Mouse (Mus musculus) megakaryocyte progenitor cell, adult 5-6 weeks (primary cell): ENCODE results near the gene H2-DMb2. TPM values are rescaled to one million over a fixed set of nuclear protein-coding genes. Genes with fewer than 3 reads are reported as not detected.
A peak's percentile ranks its signal among the peaks of the same experiment; 100 is the strongest.
"Not testable (repeated sequence)": the region's sequence is repeated elsewhere in the genome, so short reads cannot be mapped to it uniquely, and the experiment has no call there.

Source experiments
- ATAC-seq: replicated peaks from 2 replicates; pipeline ENCODE4 v1.8.0; 2016; ENCODE audit warnings: mild to moderate bottlenecking, moderate TSS enrichment, inconsistent platforms; ENCODE audit not compliant: poor library complexity
- total RNA-seq, 2 experiments: library from RNA; stranded (forward) in 1 of 2; stranded (reverse) in 1 of 2; fragments of 157-497, 149-512 nt in 1 of 2; fragments of 200-1000 nt in 1 of 2; gene quantifications; 2 replicates each; pipeline versions ENCODE4 v1.2.3 to v1.2.4; 2015 to 2017

The H2-DMb2 gene
- total RNA-seq, 2 experiments from 2014 or later = 3.9 to 8.5 TPM

DNA sequence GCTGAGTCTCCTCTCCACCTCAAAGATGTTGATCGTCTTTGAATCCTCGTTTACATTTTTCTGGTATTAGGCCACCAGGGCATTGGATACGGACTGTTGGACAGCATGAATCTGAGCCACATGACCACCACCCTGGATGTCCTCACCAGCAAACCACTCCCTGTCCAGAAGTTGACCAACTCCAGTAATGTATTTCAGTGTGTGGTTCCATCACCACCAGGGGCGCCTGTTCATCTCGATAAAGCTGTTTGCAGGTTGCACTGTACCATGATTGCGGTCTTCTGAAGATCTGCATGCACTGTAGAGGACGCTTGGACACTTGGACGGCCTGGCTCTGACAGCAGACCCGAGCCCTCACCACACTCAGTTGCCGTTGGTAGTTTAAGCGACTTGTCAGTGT lies 9.8 kb upstream of the H2-DMb2 start:
- ATAC-seq = no peak

DNA sequence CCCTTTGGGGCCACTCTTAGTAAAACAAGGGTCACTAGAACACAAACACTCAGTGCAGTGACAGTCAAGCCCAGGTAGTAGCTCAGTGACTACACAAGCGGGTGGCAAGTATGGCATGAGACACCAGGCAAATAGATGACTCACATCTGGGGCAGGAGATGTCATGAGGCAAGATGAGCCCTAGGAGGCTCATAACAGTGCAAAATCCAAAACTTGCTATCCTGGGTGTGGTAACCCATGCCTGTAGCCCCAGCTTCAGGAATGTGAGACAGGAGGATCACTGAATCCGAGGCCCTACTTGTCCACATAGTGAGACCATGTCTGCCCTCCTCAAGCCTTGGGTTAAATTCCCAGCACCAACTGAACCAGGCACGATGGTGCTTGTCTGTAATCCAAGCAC lies 8.7 kb upstream of the H2-DMb2 start:
- ATAC-seq = no peak

DNA sequence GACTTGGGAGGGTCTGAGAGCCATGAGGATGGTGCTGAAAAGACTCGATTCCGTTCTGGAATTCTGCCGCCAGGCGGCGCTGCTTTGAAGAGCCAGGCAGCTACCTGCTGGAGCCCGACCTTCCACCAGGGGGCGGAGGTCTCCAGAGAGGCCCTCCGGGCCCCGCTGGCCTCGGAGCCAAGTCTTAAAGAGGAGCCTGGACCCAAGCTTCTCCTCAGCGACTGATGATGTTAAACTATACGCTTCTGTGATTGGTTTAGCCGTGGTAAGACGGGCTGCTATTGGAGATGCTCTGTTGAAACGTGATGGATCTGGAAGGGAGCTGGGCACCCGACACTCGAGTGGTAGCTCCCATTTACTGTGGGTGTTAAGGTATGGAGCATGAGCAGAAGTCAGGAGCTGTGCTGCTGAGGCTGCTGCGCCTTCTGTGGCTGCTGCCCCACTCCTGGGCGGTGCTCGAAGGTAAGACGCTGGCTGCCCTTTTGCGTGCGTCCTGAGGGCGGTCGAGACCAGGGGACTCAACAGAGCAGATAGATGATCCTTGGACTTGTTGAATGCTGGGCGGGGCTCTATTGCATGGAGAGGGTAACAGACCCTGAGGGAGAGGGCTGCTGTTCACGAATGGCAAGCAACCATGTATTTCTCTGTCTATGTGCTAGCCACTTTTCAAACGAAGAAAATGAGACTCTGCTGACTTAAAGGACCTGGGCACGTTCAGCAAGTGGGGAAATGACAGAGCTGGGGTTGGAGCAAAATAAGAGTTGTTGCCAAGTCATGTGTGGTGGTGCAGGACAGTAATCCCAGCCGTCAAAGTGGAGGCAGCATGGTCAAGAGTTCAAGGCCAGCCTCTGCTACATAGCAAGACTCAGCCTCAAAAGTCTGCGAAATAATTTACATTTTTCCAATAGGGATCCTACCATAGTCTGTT lies 7.5 kb upstream of the H2-DMb2 start:
- ATAC-seq = peak; percentile 97

DNA sequence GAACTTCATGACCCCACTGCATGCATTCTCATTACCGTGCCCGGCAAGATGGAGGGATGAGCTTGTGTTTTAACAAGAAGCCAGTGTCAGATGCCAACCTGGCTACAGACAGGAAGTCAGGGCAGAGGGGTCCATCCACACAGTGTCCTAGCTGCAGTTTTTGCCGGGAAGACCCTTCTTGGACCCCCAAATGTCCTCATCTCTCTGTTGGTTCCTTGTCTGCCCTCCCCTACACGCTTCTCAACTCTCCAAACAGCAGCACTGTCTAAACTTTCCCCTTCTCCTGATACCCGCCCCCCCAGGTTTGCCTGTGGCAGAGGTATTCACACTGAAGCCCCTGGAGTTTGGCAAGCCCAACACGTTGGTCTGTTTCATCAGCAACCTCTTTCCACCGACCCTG lies 5.5 kb upstream of the H2-DMb2 start:
- ATAC-seq = no peak

DNA sequence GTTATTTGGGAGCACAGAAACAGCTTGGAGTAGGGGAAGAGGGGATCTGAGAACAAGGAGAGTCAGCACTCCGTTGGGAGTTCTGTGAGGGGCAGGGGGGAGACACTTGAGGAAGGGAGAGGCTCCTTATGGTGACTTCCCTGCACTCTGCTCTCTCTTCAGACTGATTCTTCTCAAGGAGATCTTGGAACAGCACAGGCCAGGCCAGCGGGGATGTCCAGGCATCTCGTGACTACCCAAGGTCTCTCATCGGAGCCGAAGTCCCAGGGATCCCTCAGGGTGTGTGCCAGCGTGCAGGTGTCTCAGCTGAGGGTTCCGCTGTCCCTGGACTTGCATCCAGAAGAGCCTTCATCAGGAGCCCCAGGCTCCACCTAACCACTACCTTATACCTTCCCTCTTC lies 4.5 kb upstream of the H2-DMb2 start:
- ATAC-seq = no peak

DNA sequence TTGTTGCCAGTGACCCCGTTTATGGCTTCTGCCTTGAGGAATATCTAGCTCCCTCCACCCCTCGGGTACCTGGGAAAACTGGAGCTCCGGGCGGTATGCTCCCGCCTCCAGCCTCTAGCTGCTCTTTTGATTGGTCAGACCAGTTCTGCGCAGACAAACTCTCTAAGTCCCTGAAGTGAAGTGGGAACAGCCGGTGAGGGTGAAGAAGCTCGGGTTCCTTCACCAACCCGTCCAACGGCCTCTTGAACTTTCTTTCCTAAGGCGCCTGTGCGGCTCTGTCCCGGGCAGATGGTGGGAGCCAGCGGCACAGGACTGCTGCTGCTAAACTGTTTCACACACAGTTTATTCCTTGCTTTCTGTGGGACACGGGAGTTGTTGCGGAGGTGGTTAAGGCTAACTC lies 3.7 kb upstream of the H2-DMb2 start:
- ATAC-seq = no peak

DNA sequence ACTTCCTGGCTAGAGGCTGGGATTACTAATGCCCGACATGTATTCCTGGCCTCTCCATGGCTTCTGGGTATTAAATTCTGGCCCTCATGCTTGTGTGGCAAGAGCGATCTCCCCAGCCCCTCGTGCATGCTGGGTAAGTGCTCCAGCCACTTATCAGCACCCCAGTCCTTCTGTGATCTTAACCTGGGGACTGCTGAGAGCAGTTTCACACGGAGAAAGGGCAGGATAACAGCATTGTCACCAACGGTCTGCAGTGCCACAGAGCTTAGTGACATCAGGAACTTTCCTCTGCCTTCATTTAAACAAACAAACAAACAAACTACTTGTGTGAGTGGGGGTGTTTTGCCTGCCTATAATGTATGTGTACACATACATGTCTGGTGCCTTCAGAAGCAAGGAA lies 2.9 kb upstream of the H2-DMb2 start:
- 0 out of 2 replicates have a peak, but pooled peaks have one; percentile 9 for ATAC-seq

DNA sequence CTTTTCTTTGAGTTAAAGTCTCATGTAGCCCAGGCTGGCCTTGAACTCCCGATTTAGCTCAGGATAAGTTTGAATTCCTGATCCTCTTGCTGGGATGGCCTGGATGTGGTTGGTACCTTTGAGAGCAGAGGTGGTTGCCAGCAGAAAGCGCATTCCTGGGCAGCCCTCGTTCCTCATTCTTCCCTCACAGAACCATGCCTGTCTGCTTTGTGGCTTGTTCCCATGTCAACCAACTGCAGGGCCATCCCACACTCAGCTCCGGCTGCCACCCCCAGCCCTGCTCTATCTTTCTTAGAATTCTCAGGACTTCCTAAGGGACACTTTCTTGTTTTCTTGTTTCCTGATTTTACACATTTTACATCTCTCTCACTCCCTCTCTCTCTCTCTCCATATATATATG lies 1.7 kb upstream of the H2-DMb2 start:
- no peak for ATAC-seq

DNA sequence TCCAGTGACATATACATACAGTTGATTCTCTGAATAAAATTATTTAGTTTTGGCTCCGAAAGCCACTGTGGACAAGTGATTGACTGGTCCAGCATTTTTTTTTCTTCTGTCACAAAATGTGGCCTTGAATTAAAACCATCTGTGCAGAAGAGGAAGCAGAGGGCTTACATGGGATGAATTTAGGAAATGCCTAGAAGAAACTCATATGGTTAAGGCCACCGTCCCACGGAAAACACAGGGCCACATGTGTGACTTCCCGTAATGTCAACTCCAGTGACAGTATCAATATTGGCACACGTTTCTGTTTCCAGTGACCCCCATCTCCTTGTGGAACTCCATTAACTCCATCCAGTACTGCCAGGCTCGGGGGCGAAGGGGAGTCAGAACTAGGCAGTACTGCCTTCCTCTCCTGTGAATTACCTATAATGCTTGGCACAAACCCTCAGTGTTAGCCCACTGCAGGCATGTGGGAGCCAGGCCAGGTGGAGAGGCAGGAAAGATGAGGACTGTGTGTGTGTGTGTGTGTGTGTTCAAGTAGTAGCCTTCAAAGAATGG lies 574 bp upstream of the H2-DMb2 start:
- ATAC-seq = peak; percentile 14; the same call in 1 of the 2 replicates

DNA sequence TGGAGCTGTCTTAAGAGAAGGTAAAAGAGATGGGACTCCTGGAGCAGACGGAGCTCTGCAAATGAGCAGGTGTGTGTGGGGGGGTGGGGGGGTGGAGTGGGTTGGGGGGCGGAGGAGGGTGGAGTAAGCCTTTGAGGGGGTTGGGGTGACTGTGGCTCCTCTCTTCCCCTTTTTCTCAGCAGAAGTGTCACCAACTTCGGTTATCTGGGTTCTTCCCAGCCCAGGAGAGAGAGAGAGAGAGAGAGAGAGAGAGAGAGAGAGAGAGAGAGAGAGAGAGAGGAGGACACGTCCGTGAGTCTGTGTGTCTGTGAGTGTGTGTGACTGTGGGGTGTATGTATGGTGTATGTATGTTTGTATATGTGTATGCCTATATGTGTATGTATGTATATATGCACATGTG lies 354 bp downstream of the H2-DMb2 start:
- ATAC-seq = peak; percentile 17; the same call in 1 of the 2 replicates

DNA sequence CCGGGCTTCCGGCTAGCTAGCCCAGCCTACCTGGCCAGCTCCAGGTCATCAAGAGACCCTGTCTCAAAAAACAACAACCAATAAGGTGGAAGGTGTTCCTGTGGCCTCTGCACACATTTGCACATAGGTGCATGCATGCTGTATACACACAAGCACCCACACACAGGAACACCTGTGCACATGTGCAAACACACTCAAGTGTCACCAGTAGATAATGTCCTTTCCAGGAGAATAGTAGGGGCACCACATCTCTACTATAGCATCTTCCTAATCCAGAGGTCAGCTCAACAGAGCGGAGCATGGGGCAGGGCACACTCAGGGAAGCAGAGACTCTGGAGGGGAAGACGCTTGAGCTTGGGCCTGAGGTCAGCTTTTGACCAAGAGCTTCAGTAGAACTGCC lies 1.1 kb downstream of the H2-DMb2 start:
- ATAC-seq = not testable (repeated sequence)

DNA sequence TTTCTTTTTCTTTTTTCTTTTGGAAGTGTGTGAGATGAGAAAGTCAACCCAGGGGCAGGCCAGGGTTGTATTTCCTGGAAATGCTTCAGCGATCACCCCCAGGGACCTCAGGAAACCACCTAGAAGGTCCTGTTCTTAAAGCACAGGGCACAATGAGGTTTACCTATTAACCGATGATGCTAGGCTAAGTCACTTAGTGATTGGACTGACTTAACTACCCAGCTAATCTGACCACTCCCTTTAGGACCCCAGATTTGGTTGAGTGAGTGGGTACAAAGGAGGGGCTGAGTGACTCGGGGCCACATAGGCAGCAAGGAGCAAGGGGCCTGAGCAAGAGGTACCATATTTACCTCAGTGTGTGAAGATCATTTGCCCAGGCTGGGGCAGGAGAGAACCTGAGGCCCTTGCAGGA lies 1.9 kb downstream of the H2-DMb2 start:
- no peak for ATAC-seq

DNA sequence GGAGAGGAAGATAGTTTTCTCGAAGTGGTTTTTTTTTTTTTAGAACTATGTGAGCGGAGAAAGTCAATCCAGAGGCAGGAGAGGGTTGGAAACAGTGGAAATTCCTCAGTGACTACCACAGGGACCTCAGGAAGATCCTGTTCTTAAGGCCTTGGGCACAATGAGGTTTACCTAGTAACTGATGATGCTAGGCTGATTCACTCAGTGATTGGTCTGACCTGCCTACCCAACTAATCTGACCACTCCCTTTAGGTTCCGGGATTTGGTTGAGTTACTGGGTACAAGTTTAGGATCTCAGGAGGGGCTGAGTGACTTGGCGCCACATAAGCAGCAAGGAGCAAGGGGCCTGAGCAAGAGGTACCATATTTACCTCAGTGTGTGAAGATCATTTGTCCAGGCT lies 9.8 kb downstream of the H2-DMb2 start, which contains the start of gene H2-DMb1:
Gene H2-DMb1, plus strand, starts transcription at position 150 of the 400 bp plus-strand sequence.
- ATAC-seq = peak; percentile 90

DNA sequence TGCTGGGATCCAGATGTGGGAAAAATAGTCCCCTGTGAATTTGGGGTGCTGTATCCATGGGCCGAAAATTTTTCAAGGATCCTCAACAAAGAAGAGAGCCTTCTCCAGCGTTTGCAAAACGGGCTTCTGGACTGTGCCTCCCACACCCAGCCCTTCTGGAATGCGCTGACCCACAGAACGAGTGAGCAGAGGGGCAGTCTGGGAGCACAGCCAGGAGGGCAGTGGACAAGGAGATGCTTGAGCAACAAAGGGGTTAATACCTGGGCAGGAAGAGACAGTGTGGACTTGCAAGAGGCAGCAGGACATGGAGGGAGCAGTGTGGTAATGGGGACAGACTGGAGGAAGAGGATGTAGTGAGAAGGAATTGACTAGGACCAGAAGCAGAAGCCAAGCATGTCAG lies 12.4 kb downstream of the H2-DMb2 start:
- ATAC-seq = no peak

DNA sequence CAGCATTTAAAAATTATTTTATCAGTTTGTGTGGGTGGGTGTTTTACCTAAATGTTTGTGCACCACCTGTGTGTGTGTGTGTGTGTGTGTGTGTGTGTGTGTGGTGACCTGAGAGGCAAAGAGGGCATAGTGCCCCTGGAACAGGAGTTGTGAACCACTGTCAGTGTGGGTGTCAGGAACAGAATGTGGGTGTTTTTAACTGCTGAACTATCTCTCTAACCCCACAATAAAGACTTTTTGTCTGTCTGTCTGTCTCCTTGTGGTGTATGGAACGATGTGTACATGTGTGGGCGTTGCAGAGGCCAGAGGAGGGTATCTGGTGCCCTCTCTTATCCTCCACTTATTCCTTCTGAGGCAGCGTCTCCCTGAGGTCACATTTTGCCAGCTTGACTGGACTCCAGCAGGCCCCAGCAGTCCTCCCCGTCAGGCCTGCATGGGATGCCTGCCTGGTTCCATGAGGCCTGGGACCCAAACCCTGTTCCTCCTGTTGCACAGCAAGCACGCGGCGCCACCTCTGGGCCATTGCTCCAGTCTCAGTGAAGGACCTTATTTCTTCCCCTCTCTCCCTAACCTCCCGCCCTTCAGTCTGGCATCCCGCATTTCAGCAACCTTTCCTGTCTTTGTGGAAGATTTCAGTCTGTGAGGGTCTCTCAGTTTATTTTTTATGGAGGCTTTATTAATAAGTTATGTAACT lies 21.2 kb downstream of the H2-DMb2 start:
- peak; percentile 52; the same call in 1 of the 2 replicates for ATAC-seq

DNA sequence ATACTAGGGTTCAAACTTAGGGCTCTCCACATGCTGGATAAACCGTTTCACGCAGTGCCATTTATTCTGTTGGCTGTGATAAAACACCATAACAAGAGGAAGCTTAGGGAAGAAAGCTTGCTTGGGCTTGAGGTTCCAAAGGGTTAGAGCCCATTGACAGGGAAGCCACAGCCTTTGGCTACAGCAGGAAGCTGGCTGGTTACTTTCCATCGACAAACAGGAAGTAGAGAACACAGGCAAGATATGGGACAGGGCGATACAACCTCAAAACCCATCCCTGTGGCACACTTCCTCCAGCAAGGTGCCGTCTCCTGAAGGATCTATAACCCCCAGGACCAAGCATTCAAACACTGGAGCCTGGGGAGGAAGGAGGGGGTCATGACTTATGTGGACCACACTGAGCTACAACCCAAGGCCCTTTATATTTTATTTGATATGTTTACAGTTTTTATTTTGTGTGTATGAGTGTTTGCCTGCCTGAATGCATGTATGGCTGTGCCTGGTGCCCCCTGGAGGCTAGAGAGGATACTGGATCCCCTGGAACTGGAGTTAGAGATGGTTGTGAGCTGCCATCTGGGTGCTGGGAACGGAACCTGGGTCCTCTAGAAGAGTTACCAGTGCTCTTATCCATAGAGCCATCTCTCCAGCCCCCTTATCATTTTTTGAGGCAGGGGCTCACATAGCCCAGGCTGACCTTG lies 22.1 kb downstream of the H2-DMb2 start:
- peak; percentile 66 for ATAC-seq

DNA sequence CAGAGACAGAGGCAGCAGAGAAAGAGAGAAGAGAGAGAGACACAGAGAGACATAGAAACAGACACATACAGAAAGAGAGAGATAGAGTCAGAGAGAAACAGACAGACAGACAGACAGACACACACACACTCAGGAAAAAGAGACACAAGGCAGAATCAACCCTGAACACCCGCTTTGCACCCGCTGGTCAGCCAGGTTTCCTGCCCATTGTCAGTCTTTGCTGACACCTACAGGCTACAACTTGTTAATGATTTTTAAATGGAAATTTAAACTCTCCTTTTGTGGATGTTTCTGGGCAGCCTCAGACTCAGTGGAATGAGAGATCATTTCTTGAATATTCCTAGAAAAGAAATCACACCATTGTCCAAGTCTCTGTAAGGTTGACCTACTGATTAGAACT lies 26.2 kb downstream of the H2-DMb2 start:
- ATAC-seq = peak; percentile 53

DNA sequence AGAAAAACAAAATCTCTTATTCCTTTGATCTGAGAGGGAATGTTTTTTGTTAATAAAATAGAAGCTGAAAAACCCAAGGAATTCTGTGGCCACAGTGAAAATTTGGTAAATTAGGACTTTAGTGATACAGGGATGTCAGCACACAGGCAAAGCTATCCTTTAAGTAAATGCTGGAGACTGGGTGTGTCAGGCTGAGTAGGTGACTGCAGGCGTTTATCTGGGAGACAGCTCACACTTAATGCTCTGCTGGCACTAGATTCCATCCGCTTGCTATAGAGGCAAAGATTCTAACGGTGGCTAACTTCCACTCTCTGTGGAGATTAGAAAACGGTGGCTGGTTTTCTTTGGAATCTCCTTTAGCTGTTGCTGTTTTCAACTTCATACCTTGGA lies 27.4 kb downstream of the H2-DMb2 start:
- 0 out of 2 replicates have a peak, but pooled peaks have one; percentile 21 for ATAC-seq

DNA sequence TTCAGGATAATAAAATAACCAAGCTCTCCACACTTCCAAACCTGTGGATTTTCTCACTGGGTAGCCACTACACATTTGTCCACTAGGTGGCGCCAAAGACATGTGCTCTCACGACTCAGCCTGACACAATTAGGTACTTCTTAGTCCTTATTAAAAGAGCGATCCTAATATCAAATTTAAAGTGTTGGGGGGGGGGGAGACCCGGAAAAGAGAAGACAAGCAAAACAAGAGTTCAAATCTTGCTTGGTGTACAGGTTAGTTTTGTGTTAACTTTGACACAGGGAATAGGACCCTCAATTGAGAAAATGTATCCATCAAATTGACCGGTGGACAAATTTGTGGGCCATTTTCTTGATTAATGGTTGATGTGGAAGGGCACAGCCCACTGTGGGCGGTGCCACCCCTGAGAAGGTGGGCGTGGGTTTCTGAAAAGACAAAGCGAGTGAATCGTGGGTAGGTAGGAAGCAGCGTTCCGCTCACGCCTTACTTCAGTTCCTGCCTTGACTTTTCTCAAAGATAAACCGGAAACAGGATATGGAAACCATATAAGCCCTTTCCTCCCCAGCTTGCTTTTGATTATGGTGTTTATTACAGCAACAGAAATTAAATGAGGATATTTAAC lies 27.9 kb downstream of the H2-DMb2 start:
- ATAC-seq = peak; percentile 93

DNA sequence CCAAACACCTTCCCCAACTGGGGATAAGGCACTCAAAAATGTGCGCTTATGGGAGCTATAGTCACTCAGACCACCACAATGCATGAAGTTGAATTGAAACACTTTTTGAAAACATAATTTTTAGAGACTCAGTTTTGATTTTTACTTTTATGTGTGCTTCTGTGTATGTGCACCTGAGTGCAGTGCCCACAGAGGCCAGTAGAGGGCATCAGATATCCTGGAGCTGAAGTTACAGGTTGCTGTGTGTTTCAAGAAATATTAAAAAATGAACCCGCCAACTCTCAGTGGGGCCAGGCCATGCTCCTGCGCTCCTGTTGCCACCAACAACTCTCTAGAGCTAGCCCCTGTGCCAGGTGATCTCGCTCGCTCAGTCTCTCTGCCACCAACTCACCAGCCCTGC lies 29.4 kb downstream of the H2-DMb2 start:
- no peak for ATAC-seq

DNA sequence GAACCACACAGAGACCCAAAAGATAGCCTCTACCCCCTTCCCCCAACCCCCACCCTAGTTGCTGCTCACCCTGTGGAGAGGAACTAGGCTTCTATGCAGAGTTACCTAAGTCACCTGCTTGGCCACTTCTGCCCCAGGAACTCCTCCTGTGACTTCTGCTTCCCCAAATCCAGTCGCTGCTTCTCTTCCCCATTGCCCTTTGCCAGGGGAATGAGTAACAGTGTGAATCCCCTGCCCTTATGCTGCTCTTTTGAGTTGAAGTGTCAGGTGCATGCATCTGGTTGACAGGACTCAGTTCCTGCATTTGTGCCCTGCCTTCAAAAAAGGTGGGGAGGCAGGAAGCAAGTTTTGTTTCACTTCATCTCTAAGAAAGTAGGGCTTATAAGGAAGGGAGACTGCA lies 31.0 kb downstream of the H2-DMb2 start:
- ATAC-seq = no peak
